Mouse (Mus musculus): ENCODE results near the gene Pof1b.
A peak's percentile ranks its signal among the peaks of the same experiment; 100 is the strongest.

GRCm38 (mm10) chrX:112680605-112681004 lies 17.8 kb downstream of the Pof1b start:
- no peak for TF ChIP-seq CTCF (IDR thresholded peaks at IDR 0.05 in 2 of 3, conservative IDR thresholded peaks at IDR 0.05 in 1 of 3; ENCODE audit: control insufficient read depth in 1 of 3, insufficient read depth in 1 of 3, low read depth in 2 of 3, low read length in 3 of 3, poor library complexity in 1 of 3, severe bottlenecking in 1 of 3)
- 0 out of 2 replicates have a peak, but pooled peaks have one; percentile 27 for TF ChIP-seq POLR2AphosphoS2 (IDR thresholded peaks at IDR 0.05; ENCODE audit: low read length)
- TF ChIP-seq ZKSCAN1 (IDR thresholded peaks at IDR 0.05; ENCODE audit: low read depth, low read length), result no peak
- peak; percentile 95 for TF ChIP-seq GATA1 (IDR thresholded peaks at IDR 0.05; ENCODE audit: low read depth, low read length)
- no peak for TF ChIP-seq NRF1 (IDR thresholded peaks at IDR 0.05; ENCODE audit: insufficient read depth, low read depth, low read length, poor library complexity, severe bottlenecking)
- peak; percentile 9; the same call in 1 of the 2 replicates for TF ChIP-seq ZC3H11A (IDR thresholded peaks at IDR 0.05; ENCODE audit: low read depth, low read length)
- no peak for TF ChIP-seq POLR2A (IDR thresholded peaks at IDR 0.05; ENCODE audit: control insufficient read depth in 1 of 2, insufficient read depth in 1 of 2, low read depth in 1 of 2, low read length in 2 of 2, poor library complexity in 1 of 2)

Data from MEL (cell line).